Mouse (Mus musculus) thymus, adult 18-20 months (tissue): Measurements from ENCODE around the gene Masp2.

ENCODE experiments used
- DNase-seq, 2 experiments: peaks; one replicate each; pipeline ENCODE4 v3.0.0; 2022; ENCODE audit warnings: mixed read lengths in 2 of 2

Masp2 gene

GRCm38 (mm10) chr4:148601871-148602270 is 483 bp upstream of the Masp2 start:
- no peak for DNase-seq

GRCm38 (mm10) chr4:148603376-148604139 is 1.2 kb downstream of the Masp2 start:
- DNase-seq = no peak

- no peak for DNase-seq
These were observed 1.8 kb downstream of the Masp2 start for GRCm38 (mm10) chr4:148604141-148604540.

- peak; percentile 30 to 42 for DNase-seq
These were observed 2.3 kb downstream of the Masp2 start for GRCm38 (mm10) chr4:148604541-148605165.

GRCm38 (mm10) chr4:148607758-148608157 is 5.4 kb downstream of the Masp2 start:
- peak in 1 of 2 experiments; percentile 26 for DNase-seq

GRCm38 (mm10) chr4:148609805-148610204 is 7.5 kb downstream of the Masp2 start:
- DNase-seq = no peak

GRCm38 (mm10) chr4:148610631-148611364 is 8.4 kb downstream of the Masp2 start:
- no peak for DNase-seq

- no peak for DNase-seq
These were observed 10.2 kb downstream of the Masp2 start for GRCm38 (mm10) chr4:148612557-148612956.

- DNase-seq = no peak
These were observed 11.4 kb downstream of the Masp2 start for GRCm38 (mm10) chr4:148613738-148614137.

- no peak for DNase-seq
These were observed 17.5 kb downstream of the Masp2 start for GRCm38 (mm10) chr4:148619805-148620204.

- DNase-seq = no peak
These were observed 18.4 kb downstream of the Masp2 start for GRCm38 (mm10) chr4:148620718-148621117.

GRCm38 (mm10) chr4:148622485-148622884 is 20.1 kb downstream of the Masp2 start:
- DNase-seq = no peak

GRCm38 (mm10) chr4:148623609-148624008 is 21.3 kb downstream of the Masp2 start:
- no peak for DNase-seq

GRCm38 (mm10) chr4:148625010-148625409 is 22.7 kb downstream of the Masp2 start:
- DNase-seq = no peak

GRCm38 (mm10) chr4:148625756-148626622 is 23.6 kb downstream of the Masp2 start:
- DNase-seq = peak in 1 of 2 experiments; percentile 44

GRCm38 (mm10) chr4:148626623-148627185 is 24.4 kb downstream of the Masp2 start, which contains the start of gene Tardbp:
Gene Tardbp, minus strand, starts transcription at chr4:148627019.
- DNase-seq = peak; percentile 91 to 92

- DNase-seq = no peak
These were observed 24.9 kb downstream of the Masp2 start for GRCm38 (mm10) chr4:148627246-148627645.

GRCm38 (mm10) chr4:148632013-148632692 is 29.8 kb downstream of the Masp2 start:
- DNase-seq = no peak

GRCm38 (mm10) chr4:148633395-148634061 is 31.2 kb downstream of the Masp2 start:
- no peak for DNase-seq

- DNase-seq = no peak
These were observed 33.0 kb downstream of the Masp2 start for GRCm38 (mm10) chr4:148635309-148635708.

GRCm38 (mm10) chr4:148638302-148638701 is 35.9 kb downstream of the Masp2 start:
- no peak for DNase-seq
